Mouse (Mus musculus) ES-E14 (cell line): Measurements from ENCODE around the gene Cpvl.

Experiments used
- CHD2 ChIP-seq: IDR thresholded peaks from 2 replicates; pipeline ENCODE4 v1.6.1; 2014; ENCODE audit warnings: mild to moderate bottlenecking, low read depth, low read length, inconsistent platforms
- HCFC1 ChIP-seq: IDR thresholded peaks from 2 replicates; pipeline ENCODE4 v1.6.1; 2012; ENCODE audit warnings: low read length, inconsistent platforms, borderline replicate concordance; ENCODE audit not compliant: insufficient read depth
- MAFK ChIP-seq: IDR thresholded peaks from 2 replicates; pipeline ENCODE4 v1.6.1; 2014; ENCODE audit warnings: mild to moderate bottlenecking, low read depth, low read length, inconsistent platforms; ENCODE audit not compliant: insufficient read depth
- ZC3H11A ChIP-seq: IDR thresholded peaks from 2 replicates; pipeline ENCODE4 v1.6.1; 2012; ENCODE audit warnings: low read depth, mild to moderate bottlenecking, inconsistent platforms, low read length, borderline replicate concordance
- ZNF384 ChIP-seq: IDR thresholded peaks from 2 replicates; pipeline ENCODE4 v1.6.1; 2012; ENCODE audit warnings: low read depth, low read length, inconsistent platforms

GRCm38 (mm10) chr6:53884496-53884895 is 94.0 kb downstream of the Cpvl start:
- TF ChIP-seq ZNF384, result no peak
- TF ChIP-seq MAFK, result no peak
- TF ChIP-seq CHD2, result no peak
- TF ChIP-seq ZC3H11A, result no peak
- no peak for TF ChIP-seq HCFC1
